Mouse (Mus musculus) CD8-positive naive resting alpha-beta T cell, adult 2 months (primary cell): ENCODE measurements around the gene March4.

Experiments
- DNase-seq, 2 experiments: peaks; one replicate each; pipeline ENCODE4 v3.0.0; 2022; ENCODE audit warnings: low read depth in 2 of 2, low spot score in 2 of 2

The March4 gene

GRCm38 (mm10) chr1:72536611-72537351 lies at the start of gene March4:
March4 (minus strand) TSS chr1:72536930.
- DNase-seq, result no peak

GRCm38 (mm10) chr1:72585971-72586875 lies 49.5 kb upstream of the March4 start:
- DNase-seq, result no peak

GRCm38 (mm10) chr1:72583906-72584305 lies 47.2 kb upstream of the March4 start:
- DNase-seq, result no peak

- peak; percentile 87 to 93 for DNase-seq
Measured at GRCm38 (mm10) chr1:72582947-72583731, 46.4 kb upstream of the March4 start, which contains the start of gene Smarcal1. Smarcal1 (plus strand) TSS chr1:72583251.

GRCm38 (mm10) chr1:72578806-72579205 lies 42.1 kb upstream of the March4 start:
- no peak for DNase-seq

- DNase-seq, result no peak
Measured at GRCm38 (mm10) chr1:72578351-72578750, 41.6 kb upstream of the March4 start.

GRCm38 (mm10) chr1:72577481-72577922 lies 40.8 kb upstream of the March4 start:
- DNase-seq, result no peak

GRCm38 (mm10) chr1:72575121-72575520 lies 38.4 kb upstream of the March4 start:
- DNase-seq, result no peak

- no peak for DNase-seq
Measured at GRCm38 (mm10) chr1:72574608-72575007, 37.9 kb upstream of the March4 start.

- no peak for DNase-seq
Measured at GRCm38 (mm10) chr1:72574047-72574446, 37.3 kb upstream of the March4 start.

- no peak for DNase-seq
Measured at GRCm38 (mm10) chr1:72568725-72569124, 32.0 kb upstream of the March4 start.

- DNase-seq, result no peak
Measured at GRCm38 (mm10) chr1:72567056-72567455, 30.3 kb upstream of the March4 start.

- DNase-seq, result no peak
Measured at GRCm38 (mm10) chr1:72564334-72564962, 27.7 kb upstream of the March4 start.

GRCm38 (mm10) chr1:72558625-72559024 lies 21.9 kb upstream of the March4 start:
- DNase-seq, result no peak

GRCm38 (mm10) chr1:72556471-72556870 lies 19.7 kb upstream of the March4 start:
- no peak for DNase-seq

GRCm38 (mm10) chr1:72550317-72550716 lies 13.6 kb upstream of the March4 start:
- DNase-seq, result no peak

- no peak for DNase-seq
Measured at GRCm38 (mm10) chr1:72538266-72538665, 1.5 kb upstream of the March4 start.

- DNase-seq, result no peak
Measured at GRCm38 (mm10) chr1:72535725-72536571, 782 bp downstream of the March4 start.

- DNase-seq, result no peak
Measured at GRCm38 (mm10) chr1:72533439-72533838, 3.3 kb downstream of the March4 start.

GRCm38 (mm10) chr1:72532926-72533325 lies 3.8 kb downstream of the March4 start:
- DNase-seq, result no peak
